Mouse (Mus musculus) erythroblast, embryonic 14.5 days (primary cell): ENCODE results near the gene Rfpl4b.

Experiments used
- GATA1 ChIP-seq: IDR thresholded peaks from 2 replicates; pipeline ENCODE4 v1.6.1; 2012; ENCODE audit warnings: low read length, inconsistent platforms, mixed read lengths
- TAL1 ChIP-seq: IDR thresholded peaks from 3 replicates; pipeline ENCODE4 v1.6.1; 2012; ENCODE audit warnings: low read length, inconsistent platforms, mixed read lengths

DNA sequence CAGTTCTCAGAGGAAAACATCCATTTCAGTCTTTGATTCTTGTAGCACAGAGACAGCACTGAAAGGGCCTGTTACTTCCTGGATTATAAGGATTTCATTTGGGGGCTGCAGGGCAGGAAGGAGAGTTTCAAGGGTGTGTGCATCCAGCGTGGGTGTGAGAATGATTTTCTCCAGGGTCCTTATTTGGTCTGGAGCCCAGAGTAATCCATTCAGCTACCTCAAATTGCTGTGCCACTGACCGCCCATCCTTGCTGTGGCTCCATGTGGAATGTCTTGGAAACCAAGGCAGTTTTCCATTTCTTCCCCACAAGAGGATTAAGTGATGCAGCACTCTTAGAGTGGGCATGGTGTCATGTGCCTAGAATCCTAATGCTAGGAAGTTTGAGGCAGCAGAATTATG lies 33.6 kb upstream of the Rfpl4b start:
- TF ChIP-seq GATA1 (no peak), TAL1 (no peak)
